Mouse (Mus musculus) adipocyte (in vitro differentiated cells): ENCODE measurements around the gene Ltbr.
"Not testable (repeated sequence)": the region's sequence is repeated elsewhere in the genome, so short reads cannot be mapped to it uniquely, and the experiment has no call there.

Experiments used
- DNase-seq: peaks from one replicate; pipeline ENCODE4 v3.0.0-alpha.2; 2016; ENCODE audit warnings: low spot score

Gene Ltbr

DNA sequence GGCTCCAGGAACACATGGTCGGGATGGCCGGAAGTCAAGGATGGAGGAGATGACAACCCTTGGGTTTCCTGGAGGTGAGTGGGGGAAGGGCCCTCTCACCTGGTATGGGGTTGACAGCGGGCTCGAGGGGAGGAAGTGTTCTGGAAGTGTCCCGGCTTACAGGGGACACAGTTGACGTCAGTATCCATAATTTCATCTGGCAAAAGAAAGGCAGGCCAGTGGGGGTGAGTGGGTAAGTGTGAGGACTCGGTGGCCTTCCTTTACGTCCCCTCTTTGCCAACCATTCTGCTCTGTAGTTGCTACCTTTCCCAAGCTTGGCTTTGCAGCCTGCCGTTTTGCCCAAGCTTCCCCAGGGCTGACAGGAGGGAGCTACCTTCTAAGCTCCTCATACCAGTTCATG lies 1.5 kb downstream of the Ltbr start:
- DNase-seq, result no peak

DNA sequence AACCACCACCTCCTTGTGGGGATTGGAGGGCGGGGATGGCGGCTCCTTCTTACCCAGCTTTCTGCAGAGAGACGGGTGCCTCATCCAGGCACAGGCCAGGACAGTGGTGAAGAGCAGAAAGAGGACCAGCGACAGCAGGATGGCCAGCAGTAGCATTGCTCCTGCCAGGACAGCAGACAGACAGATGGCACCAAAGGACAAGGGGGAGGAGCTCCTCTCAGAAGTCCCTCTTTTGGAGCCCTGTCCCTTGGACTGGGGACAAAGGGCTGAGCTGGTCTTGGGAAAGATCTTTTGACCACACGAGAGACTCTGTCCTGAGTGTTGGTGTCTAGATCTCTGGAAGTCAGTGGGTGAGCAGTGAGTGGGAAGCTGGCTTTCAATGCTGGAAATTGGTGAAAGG lies 4.3 kb downstream of the Ltbr start:
- no peak for DNase-seq

DNA sequence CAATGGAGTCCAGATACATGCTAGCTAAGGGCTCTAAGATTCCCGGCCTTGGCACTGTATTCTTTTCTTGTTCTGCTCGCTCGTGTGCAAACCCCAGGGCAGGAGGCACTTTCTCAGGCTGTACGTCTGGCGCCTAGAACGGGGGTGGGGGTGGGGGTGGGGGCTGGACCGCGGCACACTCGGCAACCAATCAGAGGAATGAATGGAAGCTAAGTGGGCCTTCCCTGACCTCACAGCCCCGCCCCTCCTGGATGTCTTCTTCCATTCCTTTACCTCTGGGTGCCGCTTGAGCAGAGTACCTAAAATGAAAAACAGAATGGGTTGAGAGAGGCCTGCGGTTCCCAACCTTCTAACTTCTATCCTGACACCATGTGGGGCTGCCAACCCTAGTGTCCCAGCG lies 4.8 kb downstream of the Ltbr start:
- no peak for DNase-seq

DNA sequence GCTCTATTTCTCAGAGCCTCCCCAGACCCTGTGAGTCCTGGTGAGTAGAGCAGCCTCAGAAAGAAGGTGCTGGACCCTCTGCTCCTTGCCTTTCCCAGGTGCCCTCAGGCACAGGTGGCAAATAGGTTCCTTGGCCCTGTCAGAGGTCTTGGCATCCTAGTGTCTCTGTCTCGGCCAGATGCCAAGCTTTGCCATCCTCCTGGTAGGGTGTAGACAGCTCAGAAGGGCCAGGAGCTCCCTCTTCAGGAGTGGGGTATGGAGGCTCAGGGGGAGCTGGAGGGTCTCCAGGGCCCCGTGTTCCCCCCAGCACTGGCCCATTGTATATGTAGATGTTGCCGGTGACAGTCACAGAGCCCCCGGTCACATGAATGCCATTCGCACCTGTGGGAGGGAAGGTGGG lies 6.6 kb downstream of the Ltbr start:
- DNase-seq, result no peak

DNA sequence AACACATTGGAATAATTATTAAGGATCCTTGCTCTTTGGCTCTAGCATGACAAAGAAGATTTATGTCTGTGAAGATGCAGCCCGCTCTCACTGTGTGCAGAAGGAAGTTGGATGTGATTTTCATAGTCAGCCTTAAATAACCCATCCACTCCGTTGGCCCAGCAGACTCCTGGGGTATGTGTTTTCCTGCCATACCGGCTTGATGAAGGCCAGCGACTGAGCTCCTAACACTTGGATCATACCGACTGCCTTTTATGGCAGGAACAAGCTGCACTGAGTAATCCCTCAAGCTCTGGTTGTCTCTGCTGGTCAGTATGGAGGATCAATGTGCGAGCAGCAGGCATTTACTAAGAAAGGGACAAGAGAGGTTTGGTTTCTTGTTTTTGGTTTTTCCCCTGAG lies 8.2 kb downstream of the Ltbr start:
- DNase-seq, result no peak

DNA sequence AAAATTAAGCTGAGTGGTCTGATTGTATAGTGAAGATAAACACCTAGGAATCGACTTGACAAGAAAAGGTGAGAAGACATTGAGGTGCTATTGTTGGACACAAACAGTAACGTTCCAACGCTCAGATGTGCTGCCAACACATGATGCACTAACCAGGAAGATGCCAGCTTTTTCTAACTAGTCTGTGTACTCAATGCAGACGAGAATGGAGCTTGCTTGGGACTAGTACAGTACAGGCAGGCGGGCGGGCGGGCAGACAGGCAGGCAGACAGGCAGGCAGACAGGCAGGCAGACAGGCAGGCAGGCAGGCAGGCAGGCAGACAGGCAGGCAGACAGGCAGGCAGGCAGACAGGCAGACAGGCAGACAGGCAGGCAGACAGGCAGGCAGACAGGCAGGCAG lies 9.3 kb downstream of the Ltbr start:
- not testable (repeated sequence) for DNase-seq

DNA sequence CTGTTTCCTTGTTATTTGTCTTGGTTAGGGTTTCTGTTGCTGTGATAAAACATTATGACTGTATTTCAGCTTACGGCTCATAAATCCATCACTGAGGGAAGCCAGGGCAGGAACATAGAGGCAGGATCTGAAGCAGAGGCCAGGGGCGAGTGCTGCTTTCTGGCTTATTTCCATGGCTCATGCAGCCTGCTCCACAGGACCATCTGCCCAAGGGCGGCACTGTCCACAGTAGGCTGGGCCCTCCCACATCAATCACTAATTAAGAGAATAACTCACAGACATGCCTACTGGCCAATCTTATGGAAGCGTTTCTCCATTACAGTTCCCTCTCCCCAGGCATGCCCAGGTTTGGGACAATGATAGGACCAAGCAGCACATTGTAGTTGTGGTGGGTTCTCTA lies 10.4 kb downstream of the Ltbr start:
- no peak for DNase-seq

DNA sequence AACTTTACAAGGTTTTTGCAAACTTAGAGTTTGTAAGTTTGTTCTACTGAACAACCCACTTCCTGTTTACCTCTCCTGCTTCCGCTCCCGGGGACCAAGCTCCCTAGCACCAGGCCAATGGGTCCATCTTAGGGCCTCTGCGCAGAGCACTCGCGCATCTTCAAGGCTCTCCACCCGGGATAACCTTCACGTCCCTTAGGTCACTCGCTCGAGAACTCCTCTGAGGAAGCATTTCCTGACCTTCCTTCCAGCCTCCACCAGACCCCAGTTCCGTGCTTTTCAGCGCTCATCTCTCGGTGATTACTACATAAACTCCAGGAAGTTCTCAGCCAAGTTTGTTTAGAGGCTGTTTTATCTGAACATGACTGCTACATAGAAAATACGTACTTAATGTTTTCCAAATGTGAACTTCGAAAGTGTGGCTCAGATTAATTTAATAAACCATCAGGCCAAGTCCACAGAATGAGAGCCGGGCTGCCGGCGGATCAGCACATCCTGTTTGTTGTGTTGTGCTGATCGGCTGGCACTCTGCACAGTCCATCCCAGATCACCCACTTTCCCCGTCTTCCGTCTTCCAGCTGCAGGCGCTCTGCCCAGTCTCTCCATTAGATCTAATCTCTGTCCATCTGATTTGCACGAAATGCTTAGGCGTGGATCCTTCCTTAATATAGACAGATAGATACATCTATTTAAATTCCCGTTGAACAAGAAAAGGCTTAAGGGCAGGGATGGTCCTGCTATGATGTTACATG lies 11.3 kb downstream of the Ltbr start:
- no peak for DNase-seq

DNA sequence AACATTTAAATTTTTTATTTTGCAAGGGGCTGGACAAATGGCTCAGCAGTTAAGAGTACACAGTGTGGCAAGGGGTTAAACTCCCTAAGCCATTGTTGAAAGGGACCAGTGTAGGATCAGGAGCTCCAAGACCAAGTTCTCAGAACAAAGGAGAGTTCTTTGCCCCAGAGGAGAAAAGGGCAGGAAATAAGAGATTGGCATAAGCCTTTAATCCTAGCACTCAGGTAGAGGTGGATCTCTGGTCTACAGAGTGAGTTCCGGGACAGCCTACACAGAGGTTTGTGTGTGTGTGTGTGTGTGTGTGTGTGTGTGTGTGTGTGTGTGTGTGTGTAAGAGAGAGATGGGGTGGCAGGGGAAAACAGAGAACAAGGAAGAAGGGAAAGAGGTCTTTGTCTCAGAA lies 12.7 kb downstream of the Ltbr start:
- no peak for DNase-seq

DNA sequence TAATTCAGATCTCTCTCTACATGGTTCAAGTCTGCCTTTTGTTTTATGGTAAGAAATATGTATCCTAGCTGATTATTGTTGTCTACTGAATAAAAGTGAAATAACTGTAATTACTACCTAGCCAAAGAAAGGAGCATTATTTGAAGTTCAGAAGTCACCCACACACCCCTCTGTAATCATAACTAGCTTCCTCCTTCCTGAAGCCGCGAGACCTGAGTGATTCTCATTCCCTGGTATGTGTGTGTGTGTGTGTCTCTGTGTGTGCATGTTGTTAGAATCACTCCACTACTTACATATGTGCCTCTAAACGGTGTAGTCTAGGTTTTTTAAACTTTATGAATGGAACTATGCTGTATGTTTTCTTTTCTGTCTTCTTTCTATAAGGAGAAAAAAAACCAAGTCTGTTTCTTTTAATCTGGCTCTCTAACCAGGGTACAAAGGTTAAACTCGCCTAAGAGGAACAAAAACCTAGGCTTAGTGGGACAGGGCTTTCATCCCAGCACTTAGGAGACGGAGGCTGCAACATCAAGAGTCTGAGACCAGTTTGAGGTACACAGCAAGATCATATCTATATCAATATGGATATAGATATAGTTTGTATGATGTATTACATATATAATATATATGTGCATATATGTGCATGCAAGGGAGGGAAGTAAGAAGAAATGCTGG lies 16.4 kb downstream of the Ltbr start:
- no peak for DNase-seq

DNA sequence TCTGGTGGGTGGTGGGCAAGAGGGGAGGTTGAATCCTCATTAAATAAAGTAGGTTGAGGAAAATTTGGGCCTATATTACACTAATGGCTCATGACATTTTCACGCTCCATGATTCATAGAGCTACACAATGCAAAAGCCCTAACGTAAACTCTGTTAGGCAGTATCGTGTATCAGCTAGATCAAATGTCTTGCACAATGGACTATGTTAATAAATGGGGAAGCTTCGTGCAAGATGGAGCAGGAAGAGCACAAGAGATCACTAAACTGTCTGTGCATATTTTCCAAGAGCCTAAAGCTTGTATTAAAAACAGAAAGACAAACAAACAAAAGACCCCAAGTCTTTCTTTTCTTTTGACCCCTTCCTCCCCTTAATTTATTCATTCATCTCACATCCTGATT lies 19.6 kb downstream of the Ltbr start:
- no peak for DNase-seq

DNA sequence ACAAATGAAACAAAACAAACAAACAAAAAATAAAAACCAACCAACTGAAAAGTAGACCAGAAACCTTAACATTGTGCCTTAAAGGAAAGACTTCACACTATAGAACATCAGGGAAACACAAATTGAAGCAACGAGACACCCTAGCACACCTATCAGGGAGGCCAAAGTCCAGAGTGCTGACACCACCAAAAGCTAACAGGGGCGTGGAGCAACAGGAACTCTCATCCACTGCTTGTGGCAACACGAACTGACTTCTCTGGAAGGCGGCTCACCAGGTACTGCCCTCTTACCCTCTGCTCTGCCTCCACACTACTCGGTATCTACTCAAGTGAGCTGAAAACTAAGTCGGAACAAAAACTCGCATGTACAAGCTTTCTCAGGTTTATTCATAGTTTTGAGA lies 21.4 kb downstream of the Ltbr start:
- no peak for DNase-seq

DNA sequence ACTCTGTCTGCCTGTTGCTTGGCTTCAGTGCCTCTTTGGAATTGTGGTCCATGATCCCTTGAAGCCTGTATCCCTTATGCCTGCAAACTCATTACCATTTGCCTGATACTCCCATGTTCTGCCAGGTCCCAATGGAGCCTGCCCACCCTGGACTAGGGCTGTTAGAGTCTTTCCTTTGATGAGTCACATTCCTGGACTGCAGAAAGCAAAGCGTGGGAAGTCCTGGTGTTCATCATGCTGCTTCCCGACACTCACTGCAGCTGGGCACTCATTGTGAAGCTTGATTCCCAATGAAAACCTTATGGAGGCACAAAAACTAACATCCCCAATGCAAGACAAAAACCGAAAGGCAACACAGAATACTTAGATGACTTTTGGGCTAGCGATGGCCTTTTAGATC lies 22.4 kb downstream of the Ltbr start:
- DNase-seq, result no peak

DNA sequence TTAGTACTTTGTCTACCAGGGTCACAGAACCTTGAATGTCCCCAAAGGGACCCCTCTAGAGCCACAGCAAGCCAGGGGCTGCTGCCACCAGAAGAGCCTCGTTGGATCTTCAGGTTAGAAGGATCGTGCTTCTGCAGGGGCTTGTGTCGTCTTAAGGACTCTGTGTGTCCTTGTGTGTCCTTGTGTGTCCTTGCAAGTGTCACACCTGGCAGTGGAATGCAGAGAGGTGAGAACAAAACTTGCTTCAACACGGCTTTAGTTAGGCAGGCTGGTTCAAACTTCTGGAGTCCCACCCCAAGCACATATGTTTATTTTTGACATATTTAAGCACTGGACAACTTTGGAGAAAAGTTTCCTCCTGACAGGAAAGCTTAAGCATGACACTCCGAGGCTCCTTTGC lies 25.0 kb downstream of the Ltbr start:
- no peak for DNase-seq

DNA sequence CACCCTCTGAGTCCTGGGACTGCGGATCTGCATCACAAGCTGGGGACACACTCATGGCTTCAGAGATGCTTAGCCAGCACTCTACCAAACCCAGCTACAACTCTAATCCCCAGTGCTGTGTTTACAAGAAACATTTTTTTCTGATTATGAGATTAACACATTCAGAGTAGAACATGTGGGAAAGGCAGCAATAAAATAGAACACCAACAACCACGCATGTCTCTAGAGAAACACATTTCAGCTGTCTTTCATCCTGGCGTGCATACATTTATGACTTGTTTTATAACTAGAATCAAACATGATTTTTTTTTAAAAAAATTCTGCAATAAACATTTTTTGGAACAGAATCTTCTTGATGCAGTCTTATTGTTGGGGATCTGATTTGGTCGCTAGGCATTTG lies 26.7 kb downstream of the Ltbr start:
- DNase-seq, result no peak

DNA sequence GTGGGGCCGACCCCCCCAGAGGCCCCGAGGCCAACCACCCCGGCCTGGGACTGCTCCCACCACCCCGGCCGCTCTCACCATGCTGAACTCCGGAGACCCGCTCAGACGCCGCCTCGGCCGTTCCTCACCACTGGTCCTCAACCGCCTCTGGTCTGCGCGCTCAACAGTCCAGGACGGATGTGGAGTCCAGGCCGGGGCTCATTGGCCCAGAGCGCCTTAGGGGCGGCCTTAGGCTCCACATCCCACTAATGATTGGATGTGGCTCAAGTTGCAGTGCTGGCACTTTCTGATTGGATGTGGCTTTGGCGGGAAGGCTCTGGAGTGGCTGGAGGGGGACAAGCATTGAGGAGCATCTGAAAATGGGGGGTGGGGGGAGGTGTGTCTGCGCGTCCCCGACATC lies 27.8 kb downstream of the Ltbr start, which contains the start of gene Tuba3a:
Gene Tuba3a, minus strand, starts transcription at position 153 of the 400 bp plus-strand sequence.
- DNase-seq, result no peak

DNA sequence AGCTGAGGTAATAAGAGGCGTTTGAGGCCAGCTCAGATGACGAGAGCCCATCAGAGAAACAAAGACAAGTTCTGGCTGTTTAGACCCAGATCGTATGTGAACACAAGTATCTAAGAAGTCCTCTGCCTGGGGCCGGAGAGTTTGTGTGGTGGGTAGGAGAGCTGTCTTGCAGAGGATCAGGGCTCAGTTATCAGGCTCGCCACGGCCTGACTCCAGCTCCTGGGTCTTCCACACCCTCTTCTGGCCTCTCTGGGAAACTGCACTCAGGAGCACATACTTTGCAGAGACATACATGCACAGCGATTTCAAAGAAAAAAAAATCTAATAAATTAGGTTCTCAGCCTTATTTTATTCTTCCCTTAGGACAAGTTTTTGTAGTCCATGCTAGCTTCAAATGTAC lies 28.9 kb downstream of the Ltbr start:
- no peak for DNase-seq

DNA sequence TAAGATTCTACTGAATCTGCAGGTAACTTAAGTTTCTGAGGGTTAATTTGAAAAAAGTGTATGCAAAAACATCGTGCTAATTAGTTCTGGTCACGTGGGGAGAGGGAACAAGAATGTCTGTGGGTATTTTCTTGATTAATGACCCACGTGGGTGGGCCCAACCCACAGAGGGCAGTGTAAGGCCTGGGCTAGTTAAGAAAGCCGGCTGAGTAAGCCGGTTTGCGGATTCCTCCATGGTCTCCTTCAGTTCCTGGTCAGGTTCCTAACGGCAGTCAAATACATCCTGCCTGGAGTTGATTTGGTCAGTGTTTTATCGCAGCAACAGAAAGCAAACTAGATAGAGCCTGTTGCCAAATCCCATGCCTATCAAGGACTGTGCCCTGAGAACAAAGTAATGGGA lies 29.4 kb downstream of the Ltbr start:
- no peak for DNase-seq

DNA sequence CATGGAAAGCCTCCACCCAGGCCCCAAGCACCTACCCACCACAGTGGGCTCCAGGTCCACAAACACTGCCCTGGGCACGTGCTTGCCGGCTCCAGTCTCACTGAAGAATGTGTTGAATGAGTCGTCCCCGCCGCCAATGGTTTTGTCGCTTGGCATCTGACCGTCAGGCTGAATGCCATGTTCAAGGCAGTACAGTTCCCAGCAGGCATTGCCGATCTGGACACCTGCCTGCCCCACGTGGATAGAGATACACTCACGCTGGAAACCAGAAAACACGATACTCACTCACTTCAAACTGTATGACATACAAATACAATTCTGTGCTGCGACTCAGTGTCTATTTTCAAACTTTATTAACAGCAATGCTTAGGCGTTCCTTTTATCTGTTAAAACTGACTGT lies 31.0 kb downstream of the Ltbr start:
- not testable (repeated sequence) for DNase-seq

DNA sequence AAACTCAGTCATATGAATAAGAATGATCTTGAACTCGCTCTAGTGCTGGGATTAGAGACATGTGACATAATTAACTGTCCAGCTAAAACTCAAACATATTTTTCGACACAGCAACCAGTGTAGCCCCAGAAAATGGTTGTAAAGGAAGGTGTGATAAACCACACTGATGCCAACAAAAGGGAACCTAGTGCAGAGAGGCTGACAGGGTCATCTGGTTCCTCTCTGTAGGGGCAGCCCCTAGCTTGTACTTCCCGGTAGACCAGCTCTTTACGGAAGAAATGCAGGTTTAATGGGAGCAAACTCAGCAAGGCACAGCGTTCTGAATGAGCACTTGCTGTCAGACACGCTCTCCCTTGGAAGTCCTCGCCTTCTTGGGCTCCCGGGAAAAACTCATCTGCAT lies 34.0 kb downstream of the Ltbr start:
- DNase-seq, result no peak

DNA sequence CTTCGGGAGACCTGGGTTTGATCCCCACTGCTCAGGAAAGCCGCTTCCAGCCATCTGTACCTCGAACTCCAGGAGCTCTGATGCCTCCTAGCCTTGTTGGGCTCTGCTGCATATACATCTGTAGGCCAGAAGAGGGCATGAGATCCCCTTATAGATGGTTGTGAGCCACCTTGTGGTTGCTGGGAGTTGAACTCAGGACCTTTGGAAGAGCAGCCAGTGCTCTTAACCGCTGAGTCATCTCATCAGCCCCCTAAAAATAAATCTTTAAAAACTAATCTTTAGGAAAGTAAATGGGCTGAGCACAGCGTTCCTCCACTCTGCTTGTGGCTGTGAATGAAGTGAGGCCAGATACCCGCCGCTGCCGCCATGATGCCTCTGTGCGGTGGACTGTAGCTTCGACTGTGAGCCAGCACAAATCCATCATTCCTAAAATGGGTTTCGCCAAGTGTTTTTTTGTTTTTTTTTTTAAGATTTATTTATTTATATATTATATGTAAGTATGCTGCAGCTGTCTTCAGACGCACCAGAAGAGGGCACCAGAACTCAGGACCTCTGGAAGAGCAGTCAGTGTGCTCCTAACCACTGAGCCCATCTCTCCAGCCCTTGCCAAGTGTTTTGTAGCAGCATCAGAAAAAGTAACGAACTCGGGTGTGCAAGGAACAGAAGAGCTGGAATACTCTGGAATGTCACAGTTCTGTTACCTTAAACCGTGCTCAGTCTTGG lies 38.7 kb downstream of the Ltbr start:
- DNase-seq, result peak; percentile 76

DNA sequence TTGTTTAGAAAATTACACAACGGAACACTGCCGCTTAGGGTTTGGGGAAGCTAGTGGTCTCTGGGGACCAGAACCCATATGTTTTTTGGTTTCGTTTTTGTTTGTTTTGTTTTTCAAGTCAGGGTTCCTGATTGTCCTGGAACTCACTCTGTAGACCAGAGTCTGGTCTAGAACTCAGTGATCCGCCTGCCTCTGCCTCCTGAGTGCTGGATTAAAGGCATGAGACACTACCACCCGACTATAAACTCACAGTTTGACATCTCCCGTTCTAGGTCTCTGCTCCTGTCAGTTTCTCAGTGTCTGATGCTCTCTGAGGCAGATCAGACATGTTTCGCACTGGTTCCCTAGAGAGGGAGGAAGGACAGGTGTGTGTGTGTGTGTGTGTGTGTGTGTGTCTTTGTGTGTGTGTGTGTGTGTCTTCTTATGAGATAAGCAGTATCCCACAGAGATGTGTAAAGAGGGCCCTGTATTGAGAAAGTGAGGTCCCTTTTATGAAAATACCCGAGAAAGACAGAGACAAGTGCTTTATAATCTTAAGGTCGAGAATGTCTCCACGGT lies 41.4 kb downstream of the Ltbr start:
- DNase-seq, result peak; percentile 24
